Mouse (Mus musculus): ENCODE results near the gene Fezf2. TPM values are rescaled to one million over a fixed set of nuclear protein-coding genes. Genes with fewer than 3 reads are reported as not detected.
A peak's percentile ranks its signal among the peaks of the same experiment; 100 is the strongest.

Fezf2 gene
- polyA plus RNA-seq, 1 experiment, result 16.5 TPM

DNA sequence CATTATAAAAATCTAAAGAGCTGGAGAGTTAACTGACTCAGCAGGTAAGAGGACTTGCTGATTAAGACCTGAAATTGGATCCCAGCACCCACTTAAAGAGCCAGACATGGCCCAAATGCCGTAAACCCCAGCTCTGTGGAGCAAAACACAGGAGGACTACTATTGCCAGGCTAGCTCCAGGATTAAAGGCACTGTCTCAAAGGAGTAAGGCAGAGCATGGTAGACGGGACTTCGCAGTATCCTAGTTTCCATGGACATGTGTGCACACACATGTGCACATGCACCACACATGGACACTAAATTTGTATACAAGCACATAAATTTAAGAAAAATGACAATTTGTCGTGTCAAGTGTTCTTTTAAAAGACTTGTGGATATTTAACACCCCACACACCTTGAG, 47.7 kb downstream of the Fezf2 start:
- peak; percentile 17 for DNase-seq (ENCODE audit: low read depth)
- TF ChIP-seq POLR2A (IDR thresholded peaks at IDR 0.05; ENCODE audit: borderline replicate concordance, extremely low read depth, insufficient read depth, insufficient read length, poor library complexity, severe bottlenecking), result no peak
- TF ChIP-seq CTCF (IDR thresholded peaks at IDR 0.05; ENCODE audit: borderline replicate concordance, extremely low read depth, insufficient read depth, insufficient read length), result no peak

DNA sequence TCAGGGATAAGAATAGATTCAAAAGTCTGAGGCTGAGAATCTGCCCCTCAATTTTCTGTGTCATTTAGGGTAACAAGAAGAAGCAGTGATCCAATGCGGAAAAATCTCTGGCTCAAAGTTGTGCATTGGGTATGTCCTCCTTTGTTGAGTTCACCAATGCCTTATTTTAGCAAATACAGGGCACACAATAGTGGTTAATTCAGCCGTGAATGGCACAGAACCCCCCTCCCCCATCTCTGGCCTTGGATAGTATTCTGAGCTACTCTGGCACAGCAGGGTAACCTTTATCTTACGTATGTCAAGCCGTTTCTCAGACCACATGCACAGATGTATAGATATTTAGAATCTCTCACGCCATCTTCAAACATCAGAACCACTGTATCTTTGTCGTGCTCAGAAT, 48.3 kb downstream of the Fezf2 start:
- no peak for TF ChIP-seq POLR2A (IDR thresholded peaks at IDR 0.05; ENCODE audit: borderline replicate concordance, extremely low read depth, insufficient read depth, insufficient read length, poor library complexity, severe bottlenecking)
- TF ChIP-seq CTCF (IDR thresholded peaks at IDR 0.05; ENCODE audit: borderline replicate concordance, extremely low read depth, insufficient read depth, insufficient read length), result no peak
- DNase-seq (ENCODE audit: low read depth), result peak; percentile 72

DNA sequence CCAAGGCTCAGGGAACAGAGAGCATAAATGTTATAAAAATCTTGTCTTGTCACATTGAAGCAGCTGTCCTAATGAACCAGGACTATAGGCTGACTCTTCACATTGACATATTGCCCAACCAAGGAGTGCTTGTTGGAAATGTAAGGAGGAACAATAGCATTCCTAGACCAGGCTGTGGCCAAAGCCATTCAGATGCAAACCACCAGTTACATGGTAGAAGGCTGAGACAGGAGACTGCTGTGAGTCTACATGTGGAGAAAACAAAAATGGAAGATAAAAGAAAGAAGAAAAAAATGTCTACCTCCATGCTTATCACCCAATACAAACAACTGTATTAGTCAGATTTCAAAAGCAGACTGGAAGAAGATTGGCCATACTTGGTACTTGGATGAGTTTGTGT, 48.8 kb downstream of the Fezf2 start:
- no peak for DNase-seq (ENCODE audit: low read depth)
- no peak for TF ChIP-seq CTCF (IDR thresholded peaks at IDR 0.05; ENCODE audit: borderline replicate concordance, extremely low read depth, insufficient read depth, insufficient read length)
- TF ChIP-seq POLR2A (IDR thresholded peaks at IDR 0.05; ENCODE audit: borderline replicate concordance, extremely low read depth, insufficient read depth, insufficient read length, poor library complexity, severe bottlenecking), result no peak

DNA sequence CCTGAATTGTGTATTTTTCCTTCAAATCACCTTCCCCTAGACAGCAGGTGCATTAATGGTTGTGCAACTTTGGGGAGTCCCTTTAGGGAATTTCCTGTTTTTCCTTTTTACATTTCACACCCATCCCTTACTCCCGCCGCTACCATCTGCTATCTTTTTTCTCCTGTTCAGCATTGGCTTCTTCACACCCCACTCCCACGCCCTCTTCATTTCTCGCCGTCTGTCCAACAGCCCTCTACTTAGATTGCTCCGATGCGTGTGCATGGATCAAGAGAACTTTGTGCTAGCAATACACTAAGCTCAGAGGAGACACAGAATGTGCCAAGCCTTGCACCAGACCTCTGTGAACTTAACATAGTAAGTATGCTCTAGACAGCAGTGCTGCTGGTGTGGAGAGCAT, 51.6 kb downstream of the Fezf2 start:
- DNase-seq (ENCODE audit: low read depth), result peak; percentile 55
- TF ChIP-seq POLR2A (IDR thresholded peaks at IDR 0.05; ENCODE audit: borderline replicate concordance, extremely low read depth, insufficient read depth, insufficient read length, poor library complexity, severe bottlenecking) (no peak), CTCF (IDR thresholded peaks at IDR 0.05; ENCODE audit: borderline replicate concordance, extremely low read depth, insufficient read depth, insufficient read length) (no peak)

Other genes with a start within 250 kb of the Fezf2 start
- 0.19 and 0.44 TPM in 2 replicates for gene Gm49355, start 64.2 kb downstream of the Fezf2 start, polyA plus RNA-seq (2012; rRNA removed)
- 17.2 and 20.8 TPM in 2 replicates for gene 3830406C13Rik, start 64.0 kb downstream of the Fezf2 start, polyA plus RNA-seq (2012; rRNA removed)